Mouse (Mus musculus) CD4-positive helper T cell, adult 2 months (primary cell): ENCODE measurements at regions not wholly inside any gene's neighbourhood (a gene's known extent, or its start where the extent isn't known, plus 50 kb on each side); places are given as distances from the start of the nearest gene placed in this dataset.
"Not testable (repeated sequence)": the region's sequence is repeated elsewhere in the genome, so short reads cannot be mapped to it uniquely, and the experiment has no call there.

Experiments
- DNase-seq: peaks from one replicate; pipeline ENCODE4 v3.0.0-alpha.2; 2012; ENCODE audit warnings: low read depth, missing footprints, low spot score

DNA sequence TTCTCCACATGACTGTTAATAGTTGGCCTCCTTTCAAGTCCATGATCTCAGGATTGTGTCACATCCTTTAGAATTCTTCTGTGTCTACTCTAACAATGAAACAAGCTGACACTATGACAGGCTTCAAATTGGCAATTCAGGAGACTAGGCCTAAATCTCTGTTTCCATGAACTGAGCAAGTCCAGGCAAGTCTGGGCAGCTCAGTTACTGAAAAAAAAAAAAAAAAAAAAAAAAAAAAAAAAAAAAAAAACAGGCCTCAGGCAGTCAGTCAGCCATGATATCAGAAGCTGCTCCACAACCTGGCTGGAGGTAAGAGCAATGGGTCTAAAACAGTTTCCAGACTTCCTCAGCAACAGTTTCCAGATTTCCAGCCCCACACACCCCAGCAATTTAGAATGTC is 475.6 kb downstream of the Inhba start:
- DNase-seq: no peak

DNA sequence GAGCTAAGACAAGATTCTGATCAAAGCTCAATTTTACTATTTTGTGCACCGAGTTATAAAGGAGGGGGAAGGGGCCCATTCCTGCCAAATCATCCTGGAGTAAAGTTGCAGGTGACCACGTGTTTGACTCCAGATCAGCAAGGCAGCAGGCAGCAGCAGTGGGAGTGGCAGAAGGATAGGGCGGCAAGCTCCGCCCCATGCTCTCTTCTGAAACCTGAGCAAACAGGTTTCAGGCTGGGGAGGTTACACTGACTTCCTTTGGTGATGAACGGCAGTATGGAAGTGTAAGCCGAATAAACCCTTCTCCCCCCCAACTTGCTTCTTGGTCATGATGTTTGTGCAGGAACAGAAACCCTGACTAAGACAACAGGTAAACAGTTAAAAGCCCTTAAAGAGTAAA is 479.0 kb downstream of the Inhba start:
- DNase-seq: not testable (repeated sequence)

DNA sequence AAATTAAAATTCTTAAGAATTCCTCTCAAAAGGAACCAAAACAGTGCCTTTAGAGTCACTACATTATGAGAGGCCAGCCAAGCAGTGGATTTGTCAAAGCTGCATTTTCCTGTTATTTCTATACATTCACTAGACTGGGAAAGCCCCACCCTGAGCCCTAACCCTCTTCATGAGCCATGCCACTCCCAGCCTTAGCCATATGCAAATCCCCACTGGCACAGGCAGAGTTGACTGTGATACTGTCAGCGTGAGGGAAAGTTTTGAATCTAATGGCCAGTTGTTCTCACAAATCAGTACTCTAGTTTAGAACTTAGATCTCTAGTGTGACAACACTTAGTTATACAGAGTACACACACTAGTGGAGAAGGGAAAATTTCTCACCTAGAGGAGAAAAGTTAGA is 486.4 kb downstream of the Inhba start:
- DNase-seq: no peak

- DNase-seq: no peak
These were observed 501.2 kb downstream of the Inhba start for GRCm38 (mm10) chr13:16512876-16513275.

DNA sequence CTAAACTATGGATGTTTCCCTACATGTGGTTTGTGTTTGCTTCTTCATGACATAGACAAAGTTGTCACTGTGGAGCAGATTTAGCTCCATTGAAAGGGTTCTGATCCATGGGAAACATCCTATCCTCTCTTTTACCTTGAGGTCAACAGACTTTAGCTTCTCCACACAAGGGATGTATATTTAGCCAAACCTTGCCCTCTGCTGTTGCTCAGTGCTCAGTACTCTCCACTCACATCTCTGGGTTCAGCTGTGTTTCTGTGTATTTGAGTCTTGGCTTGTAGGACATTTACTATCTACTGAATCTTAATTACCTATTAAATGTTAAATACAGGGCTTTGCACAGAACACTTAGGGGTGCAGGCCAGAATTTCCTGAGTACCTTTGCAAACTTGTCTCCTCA is 503.5 kb downstream of the Inhba start:
- no peak for DNase-seq

DNA sequence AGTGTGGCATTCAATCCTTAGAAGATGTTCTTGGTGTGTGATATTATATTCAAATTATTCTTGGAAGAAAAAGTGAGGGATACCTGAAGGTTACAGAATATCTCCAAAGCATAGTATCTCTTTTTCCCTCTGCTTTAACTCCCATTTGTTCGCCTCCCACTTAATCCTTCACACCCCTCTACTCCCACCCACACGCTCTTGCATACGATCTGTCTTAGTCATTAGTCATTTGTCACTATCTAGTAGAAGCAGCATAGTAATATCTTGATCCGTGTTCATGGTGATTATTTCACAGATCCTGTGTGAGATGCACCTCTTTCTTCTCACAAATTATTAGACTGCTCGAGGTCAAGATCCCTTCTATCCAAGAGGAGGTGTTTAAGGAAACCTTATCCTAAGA is 517.4 kb downstream of the Inhba start:
- no peak for DNase-seq

DNA sequence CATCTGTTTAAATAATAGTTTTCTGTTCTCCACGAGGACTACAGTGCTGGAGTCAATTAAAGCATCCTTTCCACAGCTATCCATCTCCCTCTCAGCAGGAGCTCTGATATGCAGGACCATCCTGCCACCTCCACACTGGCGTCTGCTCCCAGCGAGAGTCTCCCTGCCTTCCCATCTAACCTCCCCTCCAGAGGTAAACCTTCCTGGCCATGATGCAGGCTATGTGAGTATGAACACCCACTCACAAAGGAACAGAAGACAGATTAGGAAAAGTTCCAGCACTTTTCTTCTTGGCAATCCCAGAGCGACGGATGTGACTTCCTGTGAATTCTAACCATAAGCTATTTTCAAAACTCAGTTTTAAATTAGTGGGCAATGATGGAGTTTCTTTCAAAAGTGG is 532.1 kb downstream of the Inhba start:
- no peak for DNase-seq

DNA sequence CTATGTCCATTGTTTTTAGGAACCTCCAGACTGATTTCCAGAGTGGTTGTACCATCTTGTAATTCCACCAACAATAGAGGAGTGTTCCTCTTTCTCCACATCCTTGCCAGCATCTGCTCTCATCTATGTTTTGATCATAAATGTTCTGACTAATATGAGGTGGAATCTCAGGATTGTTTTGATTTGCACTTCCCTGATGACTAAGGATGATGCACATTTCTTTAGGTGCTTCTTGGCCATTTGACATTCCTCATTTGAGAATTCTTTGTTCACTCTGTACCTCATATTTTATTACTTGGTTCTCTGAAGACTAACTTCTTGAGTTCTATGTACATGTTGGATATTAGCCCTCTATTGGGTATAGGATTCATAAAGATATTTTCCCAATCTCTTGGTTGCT is 538.4 kb downstream of the Inhba start:
- no peak for DNase-seq

GRCm38 (mm10) chr13:16564988-16565387 is 553.3 kb downstream of the Inhba start:
- no peak for DNase-seq

DNA sequence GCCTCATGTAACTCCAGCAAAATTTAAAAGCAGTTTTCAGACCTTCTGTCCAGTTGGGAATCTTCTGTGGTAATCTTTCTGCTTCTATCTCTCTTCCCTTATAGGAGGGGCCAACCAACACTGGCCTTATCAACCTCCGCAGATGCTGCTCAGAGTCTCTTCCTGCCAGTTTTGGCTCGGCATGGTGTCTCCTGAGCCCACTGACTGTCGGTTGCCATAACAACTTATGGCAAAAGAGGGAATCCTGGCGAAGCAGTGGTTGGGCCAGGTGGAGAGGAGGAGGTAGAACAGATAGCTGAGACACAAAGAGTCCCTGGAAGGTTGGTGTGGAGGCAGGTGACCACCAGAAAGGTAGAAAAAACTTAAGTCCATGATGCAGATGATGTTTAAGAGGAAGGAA is 562.4 kb downstream of the Inhba start:
- DNase-seq: no peak

- DNase-seq: no peak
These were observed 574.6 kb downstream of the Inhba start for GRCm38 (mm10) chr13:16586286-16586685.

GRCm38 (mm10) chr13:16619755-16620154 is 608.1 kb downstream of the Inhba start:
- DNase-seq: no peak

- no peak for DNase-seq
These were observed 614.9 kb downstream of the Inhba start for GRCm38 (mm10) chr13:16626584-16626983.

DNA sequence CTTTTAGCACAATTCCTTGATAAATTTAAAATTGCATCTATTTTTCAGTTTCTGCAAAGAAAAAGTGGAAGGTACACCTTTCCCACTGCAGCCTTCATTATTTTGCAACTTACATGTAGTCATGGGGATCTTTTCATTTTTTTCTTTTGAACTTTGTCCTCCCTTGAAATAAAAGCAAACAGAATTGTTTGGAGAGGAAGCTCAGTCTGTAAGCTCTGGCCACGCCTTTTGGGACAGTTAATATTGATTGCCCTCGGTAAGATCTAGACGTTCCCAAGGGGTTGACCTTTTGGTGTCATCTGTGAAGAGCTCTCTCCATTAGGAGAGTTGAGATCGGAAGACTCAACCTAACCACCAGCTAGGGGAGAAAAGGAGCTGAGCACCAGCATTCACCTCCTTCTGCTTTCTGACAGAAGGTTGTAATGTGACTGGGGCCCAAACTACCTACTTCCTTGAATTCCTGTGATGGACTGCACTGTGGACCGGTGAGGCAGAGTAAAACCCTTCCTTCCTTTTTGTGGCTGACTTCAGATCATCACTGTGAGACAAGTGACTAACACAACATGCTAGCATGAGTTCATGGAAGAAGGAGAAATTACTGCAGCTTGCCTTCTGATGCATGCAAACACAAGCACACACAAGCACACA is 621.9 kb downstream of the Inhba start:
- no peak for DNase-seq

DNA sequence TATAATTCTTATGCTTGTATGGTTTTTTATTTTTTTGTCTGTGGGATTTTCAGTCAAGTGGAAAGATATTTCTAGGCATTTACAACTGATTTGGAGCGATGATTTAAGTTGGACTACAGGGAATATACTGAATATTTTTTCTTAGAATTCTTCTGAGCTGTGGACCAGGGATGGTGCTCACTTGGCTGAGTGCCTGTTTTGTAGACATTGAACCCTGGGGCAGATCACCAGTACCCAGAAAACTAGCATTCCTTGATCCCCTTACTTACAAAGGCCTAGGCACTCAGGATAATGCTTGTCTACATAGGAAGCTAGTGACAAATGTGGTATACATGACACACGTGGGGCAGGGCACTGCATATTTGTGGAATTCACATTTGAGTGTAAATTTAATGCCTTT is 624.6 kb downstream of the Inhba start:
- no peak for DNase-seq

DNA sequence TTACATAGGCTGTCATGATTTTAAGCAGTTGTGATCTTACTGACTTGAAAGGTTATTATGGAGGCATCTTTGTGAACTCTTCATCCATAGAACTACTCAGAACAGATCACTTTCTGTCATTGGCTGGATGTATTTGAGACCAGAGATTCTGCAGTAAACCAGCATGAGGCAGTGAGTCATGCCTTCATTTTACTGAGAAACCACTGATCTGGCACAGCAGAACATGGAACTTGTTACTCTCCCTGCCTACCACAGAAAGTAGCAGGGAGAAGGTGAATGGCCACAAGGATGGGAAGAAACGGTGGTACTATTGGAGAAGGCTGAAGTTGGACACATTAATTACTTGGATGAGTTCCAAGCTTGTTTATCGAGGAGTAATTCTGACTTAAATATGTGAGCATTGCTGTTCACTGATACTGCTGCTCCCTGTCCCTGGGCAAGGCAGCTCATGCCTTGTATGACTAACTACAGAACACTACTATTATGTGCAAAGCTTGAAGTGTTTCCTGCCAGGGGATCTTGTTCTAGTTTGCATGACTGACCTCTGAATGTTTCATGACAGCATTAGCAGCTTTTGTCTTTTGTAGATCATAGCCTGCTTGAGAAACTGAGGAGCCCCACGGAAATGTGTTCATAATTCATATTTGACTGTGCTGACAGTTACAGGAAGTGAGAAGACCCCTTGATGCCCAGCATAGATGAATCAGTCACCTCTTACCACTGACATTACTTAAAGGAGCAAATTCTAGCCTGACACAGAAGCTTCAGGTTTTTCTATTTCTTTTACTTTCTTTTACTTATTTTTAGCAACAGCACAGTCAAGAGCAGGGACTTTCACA is 630.2 kb downstream of the Inhba start:
- no peak for DNase-seq

DNA sequence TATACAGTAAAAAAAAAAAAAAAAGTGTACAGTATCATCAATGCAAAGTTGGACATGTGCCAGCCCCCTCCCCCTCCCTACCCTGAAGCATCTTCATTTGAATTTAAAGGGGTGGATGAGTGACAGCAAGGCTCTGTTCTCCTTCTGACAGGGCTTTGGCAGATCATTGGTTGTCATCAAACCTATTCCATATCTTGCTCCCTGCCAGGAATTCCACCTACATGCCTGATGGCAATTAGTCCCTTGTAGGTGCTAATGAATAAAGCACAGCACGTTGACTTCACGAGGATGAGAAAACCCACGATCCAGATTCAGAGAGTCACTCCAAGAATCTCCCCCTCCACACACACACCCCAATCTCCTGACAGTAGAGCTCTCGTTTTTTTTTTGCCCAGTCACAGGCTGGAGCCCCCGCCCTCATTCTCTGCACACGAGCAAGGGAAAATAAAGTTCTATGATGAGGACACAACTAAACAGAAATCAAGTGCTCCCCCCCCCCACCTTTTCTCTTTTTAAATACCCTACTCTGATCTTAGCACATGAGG is 630.9 kb downstream of the Inhba start:
- no peak for DNase-seq

DNA sequence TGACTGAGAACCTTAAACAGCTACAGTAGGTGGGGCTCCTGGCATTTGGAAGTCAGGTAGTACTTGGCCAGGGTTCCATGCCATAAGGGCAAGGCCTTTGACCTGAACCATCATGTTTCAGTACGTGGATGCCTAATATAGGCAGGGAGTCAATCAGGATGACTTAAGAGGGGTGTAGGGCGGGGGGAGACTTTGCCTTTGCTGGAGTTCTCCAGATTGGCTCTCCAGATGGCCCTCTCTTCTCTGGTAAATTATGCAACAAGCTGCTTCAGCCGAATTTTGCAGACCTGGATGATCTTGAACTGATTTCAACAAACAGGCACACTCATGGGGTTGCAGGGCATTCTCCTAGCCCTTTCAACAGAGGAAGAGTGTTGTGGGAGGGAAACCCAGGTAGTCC is 633.7 kb downstream of the Inhba start:
- no peak for DNase-seq

DNA sequence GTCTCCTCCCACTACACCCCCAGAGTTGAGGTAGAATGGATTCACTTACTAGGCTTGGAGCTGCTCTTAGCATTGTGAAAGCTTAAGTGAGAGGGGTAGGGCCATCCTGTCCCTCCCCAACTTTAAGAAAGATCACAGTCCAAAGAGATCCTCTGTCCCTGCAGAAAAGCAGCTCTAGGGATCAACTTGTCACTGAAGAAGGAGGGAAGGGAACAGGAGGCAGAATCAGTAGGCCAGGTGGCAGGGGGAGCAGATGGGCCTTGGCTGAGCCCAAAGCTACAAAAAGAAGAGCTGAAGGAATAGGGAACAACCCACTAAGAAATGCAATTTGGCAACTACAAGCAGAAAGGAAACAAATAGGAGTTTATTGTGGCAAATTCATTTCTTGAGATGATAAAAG is 634.4 kb downstream of the Inhba start:
- no peak for DNase-seq

DNA sequence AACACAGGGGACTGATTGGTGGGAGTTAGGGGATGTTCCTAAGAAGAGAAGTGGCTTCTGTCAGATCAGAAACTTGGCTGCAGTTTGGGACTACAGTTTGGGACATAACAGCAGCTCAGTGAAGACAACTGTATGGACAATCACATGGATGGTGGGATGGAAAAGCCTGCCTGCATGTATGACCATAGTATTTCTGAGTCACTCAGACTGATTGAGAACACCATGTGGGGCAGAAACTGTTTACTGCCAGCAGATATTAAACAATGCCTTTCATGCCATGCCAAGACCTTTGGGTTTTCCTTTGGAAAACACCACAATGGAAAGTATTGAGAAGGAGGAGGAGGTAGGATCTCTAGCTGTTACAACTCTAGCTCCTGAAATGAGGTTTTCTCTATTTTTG is 635.0 kb downstream of the Inhba start:
- DNase-seq: no peak

- no peak for DNase-seq
These were observed 644.5 kb downstream of the Inhba start for GRCm38 (mm10) chr13:16656110-16656509.

DNA sequence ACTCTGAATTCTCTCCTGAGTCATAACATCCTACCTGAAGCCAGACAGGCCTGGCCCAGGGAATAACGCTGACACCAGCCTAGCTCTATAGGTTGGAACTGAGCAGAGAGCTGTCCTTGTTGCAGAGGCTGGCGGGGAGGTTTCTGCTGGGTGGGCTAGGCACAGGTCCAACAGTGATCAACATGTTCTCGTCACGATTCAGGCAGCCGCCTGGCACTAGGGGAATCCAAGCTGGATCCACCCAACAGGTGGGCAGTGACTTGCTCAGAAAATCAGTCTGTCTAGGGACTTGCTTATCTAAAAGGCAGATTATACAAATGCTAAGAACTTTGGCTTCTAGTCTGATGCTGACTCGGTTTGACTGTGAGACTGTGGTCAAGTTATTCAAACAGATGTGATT is 648.2 kb downstream of the Inhba start:
- no peak for DNase-seq

DNA sequence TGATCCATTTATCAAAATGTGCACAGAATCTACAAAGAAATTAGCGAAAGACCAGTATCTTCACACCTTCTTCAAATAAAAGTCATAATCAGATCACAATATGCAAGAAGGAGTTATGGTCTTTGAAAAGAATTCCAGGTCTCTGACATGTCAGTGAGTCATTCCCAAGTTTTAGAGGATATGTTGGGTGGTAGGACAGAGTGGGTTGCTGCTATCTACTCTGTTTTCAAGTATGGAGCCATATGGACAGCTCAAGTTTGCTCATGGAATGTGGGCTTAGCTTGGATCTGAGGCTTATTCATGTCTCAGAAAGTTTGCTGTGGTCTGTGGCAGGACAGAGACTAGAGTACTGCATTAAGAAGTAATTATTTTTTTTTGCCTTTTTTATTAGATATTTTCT is 657.0 kb downstream of the Inhba start:
- DNase-seq: no peak
